Mouse (Mus musculus): Measurements from ENCODE around the gene Oca2. TPM values are rescaled to one million over a fixed set of nuclear protein-coding genes. Genes with fewer than 3 reads are reported as not detected.

The Oca2 gene
- total and polyA plus RNA-seq, 3 experiments: 0.38 TPM; not detected in 2

DNA sequence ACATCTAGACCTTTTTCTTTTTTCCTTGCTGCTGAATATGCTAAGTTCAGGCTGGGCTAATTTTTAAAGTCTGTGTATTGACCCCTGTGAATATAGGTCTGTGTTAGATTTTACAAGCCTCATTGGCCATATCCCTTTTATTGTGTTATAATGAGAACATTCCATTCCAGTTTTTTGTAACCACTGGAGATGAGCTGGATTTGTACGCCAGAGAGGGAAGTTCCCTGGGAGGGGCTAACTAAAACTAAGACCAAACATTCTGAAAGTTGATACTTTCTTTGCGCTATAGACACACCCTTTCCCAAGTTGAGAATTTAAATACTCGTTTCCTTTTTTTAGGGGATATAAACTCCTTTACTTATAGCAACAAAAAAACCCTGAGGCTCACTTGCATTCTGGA, 34.7 kb upstream of the Oca2 start:
- DNase-seq (ENCODE audit: extremely low read depth): peak; percentile 6
- H3K27ac ChIP-seq (ENCODE audit: insufficient read depth, low read depth): no peak overlapping the region
- H3K36me3 ChIP-seq (replicated peaks in 1 of 2; ENCODE audit: control insufficient read depth in 1 of 2, insufficient read depth in 1 of 2, low read length in 1 of 2): peaks cover 27 to 62% of the 10 kb centered on the region in 2 experiments
- no peak overlapping the region for H3K9ac ChIP-seq (ENCODE audit: insufficient read depth, low read depth)
- no peak overlapping the region for H3K4me2 ChIP-seq (ENCODE audit: insufficient read depth, low read depth, poor library complexity, severe bottlenecking)
- TF ChIP-seq NRF1 (IDR thresholded peaks at IDR 0.05; ENCODE audit: low read depth, low read length): no peak
- TF ChIP-seq MYC (IDR thresholded peaks at IDR 0.05; ENCODE audit: low read depth, low read length): no peak
- no peak for TF ChIP-seq RCOR1 (conservative IDR thresholded peaks at IDR 0.05; ENCODE audit: low read depth, low read length)
- TF ChIP-seq ELF1 (IDR thresholded peaks at IDR 0.05; ENCODE audit: low read depth, low read length): no peak
- no peak for TF ChIP-seq PAX5 (IDR thresholded peaks at IDR 0.05; ENCODE audit: low read length)
- no peak for TF ChIP-seq CHD2 (IDR thresholded peaks at IDR 0.05; ENCODE audit: low read length)
- no peak for TF ChIP-seq BHLHE40 (IDR thresholded peaks at IDR 0.05; ENCODE audit: low read depth, low read length)
- TF ChIP-seq MAFK (IDR thresholded peaks at IDR 0.05; ENCODE audit: insufficient replicate concordance, low read length): no peak
- TF ChIP-seq KAT2A (IDR thresholded peaks at IDR 0.05; ENCODE audit: insufficient replicate concordance, low read length): no peak
- no peak for TF ChIP-seq USF1 (IDR thresholded peaks at IDR 0.05; ENCODE audit: low read depth, low read length)
- TF ChIP-seq MAZ (IDR thresholded peaks at IDR 0.05; ENCODE audit: low read depth, low read length): no peak
- TF ChIP-seq JUND (conservative IDR thresholded peaks at IDR 0.05; ENCODE audit: low read depth, low read length): no peak
- TF ChIP-seq ZC3H11A (IDR thresholded peaks at IDR 0.05; ENCODE audit: low read depth, low read length): no peak
- no peak for TF ChIP-seq HCFC1 (IDR thresholded peaks at IDR 0.05; ENCODE audit: low read depth, low read length)
- TF ChIP-seq SMC3 (IDR thresholded peaks at IDR 0.05; ENCODE audit: low read depth, low read length): no peak
- TF ChIP-seq GABPA (IDR thresholded peaks at IDR 0.05; ENCODE audit: insufficient replicate concordance, low read depth, low read length): no peak
- no peak for TF ChIP-seq E2F4 (IDR thresholded peaks at IDR 0.05; ENCODE audit: insufficient replicate concordance, low read depth, low read length)
- no peak for TF ChIP-seq TBP (conservative IDR thresholded peaks at IDR 0.05; ENCODE audit: low read depth, low read length)
- no peak for TF ChIP-seq ZKSCAN1 (IDR thresholded peaks at IDR 0.05; ENCODE audit: borderline replicate concordance, low read depth, low read length)
- dilution Hi-C loops (cut with MboI; ENCODE audit: extremely low pct_ligation_motif_present, extremely low pct_unique_long_range_greater_than_20kb, low sequenced_read_pairs) (no loop called here), in situ Hi-C loops (cut with MboI; ENCODE audit: low pct_ligation_motif_present, low pct_unique_long_range_greater_than_20kb, low sequenced_read_pairs) (loop anchor here (5.0 kb wide), 1 partner anchor 48 kb away; no protein-coding TSS in a partner anchor)
- H3K4me1 ChIP-seq (ENCODE audit: control insufficient read depth in 1 of 2, insufficient read depth in 2 of 2): peaks cover 18 to 50% of the 10 kb centered on the region in 2 experiments
- H3K4me3 ChIP-seq (replicated peaks in 1 of 3; ENCODE audit: low read depth in 2 of 3, low read length in 2 of 3, poor library complexity in 1 of 3): no peak overlapping the region
- H3K9me3 ChIP-seq (replicated peaks; ENCODE audit: low read length): no peaks in the 10 kb centered on the region
- H3K79me2 ChIP-seq (replicated peaks; ENCODE audit: control insufficient read depth, extremely low read depth, insufficient read depth, poor library complexity, severe bottlenecking): no peaks in the 10 kb centered on the region
- H3K27me3 ChIP-seq (replicated peaks): no peaks in the 10 kb centered on the region

- Histone ChIP-seq H3K9me3 (replicated peaks; ENCODE audit: low read length) (no peaks in the 10 kb centered on the region), H3K27me3 (replicated peaks) (no peaks in the 10 kb centered on the region), H3K36me3 (replicated peaks in 1 of 2; ENCODE audit: control insufficient read depth in 1 of 2, insufficient read depth in 1 of 2, low read length in 1 of 2) (peaks cover 42 to 84% of the 10 kb centered on the region in 2 experiments), H3K4me1 (ENCODE audit: control insufficient read depth in 1 of 2, insufficient read depth in 2 of 2) (peaks cover 0 to 3% of the 10 kb centered on the region in 2 experiments; a peak in 2 of 4 replicates), H3K9ac (ENCODE audit: insufficient read depth, low read depth) (no peak overlapping the region), H3K4me3 (replicated peaks in 1 of 3; ENCODE audit: low read depth in 2 of 3, low read length in 2 of 3, poor library complexity in 1 of 3) (no peak overlapping the region), H3K79me2 (replicated peaks; ENCODE audit: control insufficient read depth, extremely low read depth, insufficient read depth, poor library complexity, severe bottlenecking) (no peaks in the 10 kb centered on the region), H3K4me2 (ENCODE audit: insufficient read depth, low read depth, poor library complexity, severe bottlenecking) (no peak overlapping the region), H3K27ac (ENCODE audit: insufficient read depth, low read depth) (no peak overlapping the region)
- TF ChIP-seq HCFC1 (IDR thresholded peaks at IDR 0.05; ENCODE audit: low read depth, low read length): no peak
- TF ChIP-seq USF2 (conservative IDR thresholded peaks at IDR 0.05; ENCODE audit: low read depth, low read length): no peak
- TF ChIP-seq USF1 (IDR thresholded peaks at IDR 0.05; ENCODE audit: low read depth, low read length): no peak
- no peak for TF ChIP-seq MYC (IDR thresholded peaks at IDR 0.05; ENCODE audit: low read depth, low read length)
- no peak for TF ChIP-seq SMC3 (IDR thresholded peaks at IDR 0.05; ENCODE audit: low read depth, low read length)
- TF ChIP-seq KAT2A (IDR thresholded peaks at IDR 0.05; ENCODE audit: insufficient replicate concordance, low read length): no peak
- no peak for TF ChIP-seq ZC3H11A (IDR thresholded peaks at IDR 0.05; ENCODE audit: low read depth, low read length)
- TF ChIP-seq E2F4 (IDR thresholded peaks at IDR 0.05; ENCODE audit: insufficient replicate concordance, low read depth, low read length): no peak
- no peak for TF ChIP-seq CHD1 (IDR thresholded peaks at IDR 0.05; ENCODE audit: low read depth, low read length)
- no peak for TF ChIP-seq SIN3A (IDR thresholded peaks at IDR 0.05; ENCODE audit: low read length)
- TF ChIP-seq POLR2AphosphoS2 (IDR thresholded peaks at IDR 0.05; ENCODE audit: low read depth, low read length): no peak
- no peak for DNase-seq (ENCODE audit: extremely low read depth)
- in situ Hi-C loops (cut with MboI; ENCODE audit: low pct_ligation_motif_present, low pct_unique_long_range_greater_than_20kb, low sequenced_read_pairs): no loop called here
- dilution Hi-C loops (cut with MboI; ENCODE audit: extremely low pct_ligation_motif_present, extremely low pct_unique_long_range_greater_than_20kb, low sequenced_read_pairs): no loop called here
These were observed 18.7 kb upstream of the Oca2 start for GRCm38 (mm10) chr7:56220811-56221210.

Measured in CH12.LX (cell line).